Mouse (Mus musculus): ENCODE data around the gene Banf1. TPM values are rescaled to one million over a fixed set of nuclear protein-coding genes. Genes with fewer than 3 reads are reported as not detected.
A peak's percentile ranks its signal among the peaks of the same experiment; 100 is the strongest.

The Banf1 gene
- polyA plus RNA-seq, 2 experiments = 222 to 420 TPM

DNA sequence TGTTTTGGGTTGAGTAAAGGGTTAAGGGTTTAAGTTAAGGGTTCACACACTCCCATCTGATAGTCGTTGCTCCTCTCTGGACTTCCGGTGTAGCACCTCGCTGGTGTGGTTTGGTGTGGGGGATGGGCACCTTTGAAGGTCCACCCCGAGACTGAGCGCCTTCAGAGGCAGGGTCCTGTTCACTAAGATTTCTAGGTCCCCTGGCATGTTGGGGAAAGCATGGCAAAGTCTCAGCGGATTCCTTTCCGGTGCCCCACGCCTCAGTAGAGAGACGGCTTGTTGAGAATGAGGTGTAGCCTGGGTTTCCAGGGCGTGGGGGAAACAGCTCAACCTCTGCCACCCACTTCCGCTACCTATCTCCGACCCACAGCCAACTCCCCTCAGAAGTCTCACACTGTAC lies 22.7 kb upstream of the Banf1 start:
- Histone ChIP-seq H3K9me3 (ENCODE audit: control insufficient read depth, low read length) (no peaks in the 10 kb centered on the region), H3K27ac (replicated peaks; ENCODE audit: low read depth, low read length) (peak overlapping the region; percentile 79; the same call in 1 of the 2 replicates), H3K4me2 (replicated peaks; ENCODE audit: low read depth, low read length, severe bottlenecking) (peak overlapping the region; percentile 84), H3K27me3 (ENCODE audit: control insufficient read depth, insufficient read depth, low read length) (no peaks in the 10 kb centered on the region), H3K36me3 (ENCODE audit: control insufficient read depth, insufficient read depth, low read length) (peaks cover 11% of the 10 kb centered on the region), H3K4me3 (replicated peaks; ENCODE audit: low read length) (peak overlapping the region; percentile 99), H3K9ac (ENCODE audit: low read depth, low read length, severe bottlenecking) (peak overlapping the region; percentile 91), H3K4me1 (ENCODE audit: control insufficient read depth, insufficient read depth, low read length) (peaks cover 23% of the 10 kb centered on the region)
- WGBS = 22% methylated on average over 12 of the region's 12 CpGs
- ATAC-seq (ENCODE audit: low FRiP score, low read depth) (no peak), DNase-seq (ENCODE audit: low spot score) (no peak)
- TF ChIP-seq POLR2A (IDR thresholded peaks at IDR 0.05; ENCODE audit: borderline replicate concordance, extremely low read depth, insufficient read depth, insufficient read length) = no peak

DNA sequence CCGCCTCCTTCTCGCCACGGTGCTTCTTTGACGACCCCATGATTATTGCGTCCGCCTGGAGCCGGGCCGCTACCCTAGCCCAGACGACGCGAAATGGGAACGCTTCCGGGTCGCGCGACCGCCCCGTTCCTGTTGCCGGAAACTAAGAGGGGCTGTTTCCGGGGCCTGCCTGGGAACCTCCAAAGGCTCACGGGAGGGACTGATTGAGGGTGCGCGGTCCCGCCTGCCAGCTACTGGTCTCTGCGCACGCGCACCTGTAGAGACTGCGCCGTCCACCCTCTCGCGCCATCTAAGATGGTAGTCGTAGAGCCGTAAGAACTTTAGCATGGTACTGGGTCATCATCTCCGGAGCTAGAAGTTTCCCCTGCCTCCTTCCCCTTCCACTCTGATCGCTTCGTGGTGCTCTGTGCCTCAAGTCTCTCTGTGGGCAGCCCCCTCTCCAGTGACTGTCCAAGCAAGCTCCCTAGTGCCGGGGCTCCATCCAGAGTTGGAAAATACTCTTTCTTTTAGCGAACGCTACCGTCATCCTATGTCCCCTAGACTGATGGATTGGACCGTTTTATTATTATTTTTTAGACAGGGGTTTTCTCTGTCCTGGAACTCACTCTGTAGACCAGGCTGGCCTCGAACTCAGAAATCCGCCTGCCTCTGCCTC lies 21.7 kb upstream of the Banf1 start, which contains the start of gene Sart1:
Gene Sart1 (minus strand): TSS at position 116 of the 655 bp plus-strand sequence.
- peak within 1 kb of the TSS; percentile 84 for H3K4me2 ChIP-seq (replicated peaks; ENCODE audit: low read depth, low read length, severe bottlenecking)
- peaks cover 23% of the 10 kb centered on the region for H3K4me1 ChIP-seq (ENCODE audit: control insufficient read depth, insufficient read depth, low read length)
- peak; percentile 95 for ATAC-seq (ENCODE audit: low FRiP score, low read depth)
- peaks cover 20% of the 10 kb centered on the region for H3K36me3 ChIP-seq (ENCODE audit: control insufficient read depth, insufficient read depth, low read length)
- peak within 1 kb of the TSS; percentile 79 for H3K27ac ChIP-seq (replicated peaks; ENCODE audit: low read depth, low read length)
- H3K27me3 ChIP-seq (ENCODE audit: control insufficient read depth, insufficient read depth, low read length) = no peaks in the 10 kb centered on the region
- no peaks in the 10 kb centered on the region for H3K9me3 ChIP-seq (ENCODE audit: control insufficient read depth, low read length)
- peak; percentile 72; the same call in 1 of the 2 replicates for TF ChIP-seq POLR2A (IDR thresholded peaks at IDR 0.05; ENCODE audit: borderline replicate concordance, extremely low read depth, insufficient read depth, insufficient read length)
- H3K4me3 ChIP-seq (replicated peaks; ENCODE audit: low read length) = peak within 1 kb of the TSS; percentile 99
- 4% methylated on average over 43 of the region's 43 CpGs for WGBS
- peak within 1 kb of the TSS; percentile 91 for H3K9ac ChIP-seq (ENCODE audit: low read depth, low read length, severe bottlenecking)
- peak; percentile 99 for DNase-seq (ENCODE audit: low spot score)

DNA sequence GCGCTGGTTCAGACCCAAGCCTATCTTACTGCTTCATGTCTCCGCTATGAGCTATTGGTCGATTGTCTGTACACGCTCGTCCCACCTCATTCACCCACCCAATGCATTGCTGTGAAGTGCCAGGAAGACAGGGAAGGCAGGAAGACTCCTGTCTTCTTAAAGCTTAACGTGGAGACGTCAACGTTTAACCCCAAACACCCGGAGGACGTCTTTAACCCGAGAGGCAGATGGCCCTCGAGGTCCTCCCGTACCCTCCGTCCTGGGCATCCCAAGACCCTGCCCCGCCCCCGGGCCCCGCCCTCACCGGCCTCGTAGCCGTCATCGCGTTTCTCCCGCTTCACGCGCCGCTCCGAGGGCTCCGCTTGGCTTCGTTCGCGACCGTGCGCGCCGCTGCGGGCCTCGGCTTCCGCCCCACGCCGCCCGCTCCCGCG lies 21.1 kb upstream of the Banf1 start:
- ATAC-seq (ENCODE audit: low FRiP score, low read depth) = peak; percentile 45; the same call in 1 of the 2 replicates

DNA sequence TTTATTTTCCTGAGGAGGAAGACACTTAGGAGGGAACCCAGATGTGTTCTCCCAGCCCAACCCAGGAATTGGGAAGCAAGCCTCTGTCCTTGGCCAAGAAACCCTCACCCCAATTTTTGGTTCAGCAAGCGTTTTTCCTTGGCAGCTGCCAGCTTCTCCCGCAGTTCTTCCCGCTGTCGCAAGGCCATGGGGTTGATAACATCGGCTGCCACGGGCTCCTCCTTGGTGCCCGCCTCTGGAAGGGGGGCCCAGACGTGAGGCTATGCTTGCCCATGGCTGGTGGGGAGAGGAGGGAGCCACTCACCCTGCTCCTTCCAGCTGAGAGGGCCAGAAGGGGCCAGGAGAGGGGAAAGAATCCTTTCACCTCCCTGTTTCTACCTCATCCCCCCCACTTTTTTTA lies 17.7 kb upstream of the Banf1 start:
- Histone ChIP-seq H3K4me3 (replicated peaks; ENCODE audit: low read length) (no peak overlapping the region), H3K36me3 (ENCODE audit: control insufficient read depth, insufficient read depth, low read length) (peaks cover 59% of the 10 kb centered on the region), H3K4me2 (replicated peaks; ENCODE audit: low read depth, low read length, severe bottlenecking) (no peak overlapping the region), H3K9ac (ENCODE audit: low read depth, low read length, severe bottlenecking) (no peak overlapping the region), H3K27me3 (ENCODE audit: control insufficient read depth, insufficient read depth, low read length) (no peaks in the 10 kb centered on the region), H3K27ac (replicated peaks; ENCODE audit: low read depth, low read length) (no peak overlapping the region), H3K4me1 (ENCODE audit: control insufficient read depth, insufficient read depth, low read length) (peaks cover 15% of the 10 kb centered on the region), H3K9me3 (ENCODE audit: control insufficient read depth, low read length) (no peaks in the 10 kb centered on the region)
- DNase-seq (ENCODE audit: low spot score) = no peak
- ATAC-seq (ENCODE audit: low FRiP score, low read depth) = no peak
- 90% methylated on average over 8 of the region's 8 CpGs for WGBS
- no peak for TF ChIP-seq POLR2A (IDR thresholded peaks at IDR 0.05; ENCODE audit: borderline replicate concordance, extremely low read depth, insufficient read depth, insufficient read length)

More for the DNA sequence above, 21.1 kb upstream of the Banf1 start:
- H3K4me2 ChIP-seq (replicated peaks; ENCODE audit: low read depth, low read length, severe bottlenecking) = peak overlapping the region; percentile 84
- 2% methylated on average over 39 of the region's 43 CpGs for WGBS
- H3K4me3 ChIP-seq (replicated peaks; ENCODE audit: low read length) = peak overlapping the region; percentile 99
- peaks cover 23% of the 10 kb centered on the region for H3K4me1 ChIP-seq (ENCODE audit: control insufficient read depth, insufficient read depth, low read length)
- TF ChIP-seq POLR2A (IDR thresholded peaks at IDR 0.05; ENCODE audit: borderline replicate concordance, extremely low read depth, insufficient read depth, insufficient read length) = no peak
- no peak for DNase-seq (ENCODE audit: low spot score)
- peaks cover 27% of the 10 kb centered on the region for H3K36me3 ChIP-seq (ENCODE audit: control insufficient read depth, insufficient read depth, low read length)
- H3K27me3 ChIP-seq (ENCODE audit: control insufficient read depth, insufficient read depth, low read length) = no peaks in the 10 kb centered on the region
- no peaks in the 10 kb centered on the region for H3K9me3 ChIP-seq (ENCODE audit: control insufficient read depth, low read length)
- H3K27ac ChIP-seq (replicated peaks; ENCODE audit: low read depth, low read length) = peak overlapping the region; percentile 79; the same call in 1 of the 2 replicates
- peak overlapping the region; percentile 91 for H3K9ac ChIP-seq (ENCODE audit: low read depth, low read length, severe bottlenecking)

DNA sequence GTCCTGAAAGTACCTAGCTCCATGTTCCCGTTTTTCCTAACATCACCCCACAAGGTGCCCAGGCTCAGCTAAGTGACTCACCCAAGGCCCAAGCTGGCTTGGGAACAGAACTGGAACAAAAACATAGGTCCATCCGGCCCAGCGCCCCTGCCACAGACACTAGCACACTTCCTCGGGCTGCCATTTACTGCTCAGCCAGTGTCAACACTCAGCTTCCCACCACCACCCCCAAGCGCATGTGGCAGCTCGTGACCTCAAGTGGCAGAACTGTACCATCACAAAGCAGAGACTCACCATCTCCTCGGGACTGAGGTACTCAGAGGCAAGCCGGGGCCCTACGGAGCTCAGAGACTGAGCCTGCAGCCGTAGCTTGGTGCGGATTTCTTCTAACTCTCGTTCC lies 16.4 kb upstream of the Banf1 start:
- Histone ChIP-seq H3K36me3 (ENCODE audit: control insufficient read depth, insufficient read depth, low read length) (peaks cover 72% of the 10 kb centered on the region), H3K27me3 (ENCODE audit: control insufficient read depth, insufficient read depth, low read length) (no peaks in the 10 kb centered on the region), H3K4me3 (replicated peaks; ENCODE audit: low read length) (no peak overlapping the region), H3K27ac (replicated peaks; ENCODE audit: low read depth, low read length) (no peak overlapping the region), H3K9ac (ENCODE audit: low read depth, low read length, severe bottlenecking) (no peak overlapping the region), H3K9me3 (ENCODE audit: control insufficient read depth, low read length) (no peaks in the 10 kb centered on the region), H3K4me1 (ENCODE audit: control insufficient read depth, insufficient read depth, low read length) (peaks cover 11% of the 10 kb centered on the region), H3K4me2 (replicated peaks; ENCODE audit: low read depth, low read length, severe bottlenecking) (no peak overlapping the region)
- 90% methylated on average over 12 of the region's 12 CpGs for WGBS
- DNase-seq (ENCODE audit: low spot score) (no peak), ATAC-seq (ENCODE audit: low FRiP score, low read depth) (no peak)
- TF ChIP-seq POLR2A (IDR thresholded peaks at IDR 0.05; ENCODE audit: borderline replicate concordance, extremely low read depth, insufficient read depth, insufficient read length) = no peak
